Mouse (Mus musculus) ES-Bruce4 (cell line): Measurements from ENCODE around the gene Snrnp200. TPM values are rescaled to one million over a fixed set of nuclear protein-coding genes. Genes with fewer than 3 reads are reported as not detected.

ENCODE experiments used
- H3K27ac ChIP-seq: 2 replicates; pipeline ENCODE4 v1.5.1; 2012; ENCODE audit warnings: low read length, inconsistent platforms; ENCODE audit not compliant: insufficient read depth
- H3K27me3 ChIP-seq: 2 replicates; pipeline ENCODE4 v1.6.1; 2012; ENCODE audit warnings: mild to moderate bottlenecking, low read length, inconsistent platforms; ENCODE audit not compliant: control insufficient read depth, poor library complexity, insufficient read depth, severe bottlenecking
- H3K36me3 ChIP-seq: 2 replicates; pipeline ENCODE4 v1.6.1; 2012; ENCODE audit warnings: inconsistent platforms, mild to moderate bottlenecking, low read length, moderate library complexity; ENCODE audit not compliant: control insufficient read depth, poor library complexity, insufficient read depth, severe bottlenecking
- H3K4me1 ChIP-seq: one replicate; pipeline ENCODE4 v1.8.1; 2011; ENCODE audit warnings: low read length; ENCODE audit not compliant: control insufficient read depth, insufficient read depth
- H3K4me3 ChIP-seq: 2 replicates; pipeline ENCODE4 v1.5.1; 2011; ENCODE audit warnings: low read depth, mild to moderate bottlenecking, low read length
- H3K9ac ChIP-seq: 2 replicates; pipeline ENCODE4 v1.6.1; 2012; ENCODE audit warnings: low read depth, mild to moderate bottlenecking, inconsistent platforms; ENCODE audit not compliant: poor library complexity, severe bottlenecking
- H3K9me3 ChIP-seq: replicated peaks from 2 replicates; pipeline ENCODE4 v1.6.1; 2012; ENCODE audit warnings: mild to moderate bottlenecking, low read length, inconsistent platforms; ENCODE audit not compliant: control insufficient read depth, poor library complexity, insufficient read depth, severe bottlenecking
- CTCF ChIP-seq: IDR thresholded peaks from one replicate; pipeline ENCODE4 v1.8.1; 2011; ENCODE audit warnings: low read depth, low read length
- EP300 ChIP-seq: IDR thresholded peaks from 2 replicates; pipeline ENCODE4 v1.6.1; 2011; ENCODE audit warnings: low read depth, low read length; ENCODE audit not compliant: insufficient read depth
- POLR2A ChIP-seq: IDR thresholded peaks from one replicate; pipeline ENCODE4 v1.8.1; 2011; ENCODE audit warnings: low read length; ENCODE audit not compliant: insufficient read depth
- polyA plus RNA-seq: library from polyadenylated mRNA; stranded (reverse); fragments of >200 nt; gene quantifications from 2 replicates; pipeline ENCODE4 v1.2.4, GENCODE M21; 2011; ENCODE audit warnings: low read depth; ENCODE audit not compliant: missing spikeins, insufficient read depth, insufficient read length

The Snrnp200 gene
- polyA plus RNA-seq, 1 experiment, result 143 TPM

DNA sequence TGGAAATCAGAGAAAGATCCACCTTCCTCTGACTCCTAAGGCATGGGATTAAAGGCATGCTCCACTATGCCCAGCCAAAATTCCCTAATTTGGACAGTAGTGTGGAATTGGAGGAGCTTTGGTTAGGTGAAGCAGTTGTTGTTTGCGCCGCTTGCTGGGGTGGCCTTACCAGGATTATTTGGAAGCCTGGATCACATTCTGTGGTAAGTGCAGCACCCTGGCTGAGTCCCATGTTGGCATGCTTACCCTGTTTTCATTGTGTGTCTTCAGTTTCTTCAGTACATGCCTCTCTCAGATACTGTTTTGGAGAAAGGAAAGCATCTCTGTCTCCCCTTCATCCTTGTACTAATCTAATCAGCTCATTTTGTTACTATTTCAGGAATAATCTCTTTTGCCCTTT is 66.4 kb downstream of the Snrnp200 start:
- H3K9me3 ChIP-seq, result no peaks in the 10 kb centered on the region
- H3K9ac ChIP-seq, result no peak overlapping the region
- no peaks in the 10 kb centered on the region for H3K36me3 ChIP-seq
- H3K27me3 ChIP-seq, result no peaks in the 10 kb centered on the region
- no peak overlapping the region for H3K4me3 ChIP-seq
- H3K27ac ChIP-seq, result no peak overlapping the region
- H3K4me1 ChIP-seq, result no peaks in the 10 kb centered on the region
- TF ChIP-seq EP300 (no peak), CTCF (no peak), POLR2A (no peak)

DNA sequence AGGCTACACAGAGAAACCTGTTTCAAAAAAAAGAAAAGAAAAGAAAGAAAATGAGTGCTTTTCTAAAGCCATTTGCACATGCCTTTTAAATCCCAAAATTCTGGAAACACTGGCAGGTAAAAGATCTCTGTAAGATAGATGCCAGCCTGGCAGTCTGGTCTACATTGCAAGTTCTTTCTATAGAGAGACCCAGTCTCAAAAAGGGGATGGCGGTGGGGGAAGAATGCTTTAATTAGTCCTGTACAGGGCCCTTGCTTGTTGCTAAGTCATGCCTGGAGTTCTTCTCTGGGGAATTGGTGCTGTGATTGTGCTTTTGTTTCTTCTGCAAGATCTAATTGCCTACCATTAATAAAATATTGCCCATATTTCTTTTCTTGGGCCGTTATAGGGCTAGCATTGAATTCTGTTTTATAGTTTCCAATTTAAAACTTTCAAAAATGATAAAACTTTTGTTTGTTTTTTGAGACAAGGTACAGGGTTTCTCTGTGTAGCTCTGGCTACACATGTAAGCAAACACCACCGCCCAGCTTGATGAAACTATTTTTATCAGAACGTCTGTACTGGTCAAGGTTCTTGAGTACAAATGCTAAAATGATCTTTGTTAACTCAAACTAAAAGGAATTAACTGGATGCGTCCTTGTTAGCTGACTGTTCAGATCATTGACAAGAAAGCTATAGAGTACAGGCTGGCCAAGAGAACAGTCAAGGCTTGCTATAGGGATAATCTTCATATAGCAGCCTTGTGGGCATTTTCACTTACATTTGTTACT is 67.5 kb downstream of the Snrnp200 start:
- H3K27me3 ChIP-seq, result no peaks in the 10 kb centered on the region
- H3K9ac ChIP-seq, result no peak overlapping the region
- no peaks in the 10 kb centered on the region for H3K9me3 ChIP-seq
- H3K36me3 ChIP-seq, result no peaks in the 10 kb centered on the region
- TF ChIP-seq CTCF, result no peak
- no peak for TF ChIP-seq EP300
- TF ChIP-seq POLR2A, result no peak
- no peaks in the 10 kb centered on the region for H3K4me1 ChIP-seq
- H3K27ac ChIP-seq, result no peak overlapping the region
- no peak overlapping the region for H3K4me3 ChIP-seq

DNA sequence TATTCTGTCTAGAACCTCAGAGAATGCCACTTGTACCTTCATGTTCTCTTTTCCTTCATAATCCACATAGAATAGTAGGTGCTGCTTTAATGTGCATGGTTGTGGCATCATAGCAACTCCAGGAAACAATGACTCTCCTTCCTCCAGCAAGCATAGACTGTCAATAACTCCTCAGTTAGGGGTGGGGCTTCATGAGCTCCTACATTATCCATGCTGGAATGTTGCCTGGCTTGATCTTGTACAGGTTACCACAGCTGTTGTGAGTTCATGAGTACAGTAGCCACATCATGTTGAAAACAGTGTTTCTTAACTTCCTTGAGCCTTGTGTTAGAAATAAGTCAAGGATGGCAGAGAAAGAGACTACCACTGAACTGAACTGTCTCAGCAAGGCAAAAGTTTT is 70.0 kb downstream of the Snrnp200 start:
- no peak overlapping the region for H3K27ac ChIP-seq
- H3K9ac ChIP-seq, result no peak overlapping the region
- no peak overlapping the region for H3K4me3 ChIP-seq
- H3K4me1 ChIP-seq, result no peaks in the 10 kb centered on the region
- TF ChIP-seq EP300 (no peak), CTCF (no peak), POLR2A (no peak)
- H3K36me3 ChIP-seq, result no peaks in the 10 kb centered on the region
- H3K27me3 ChIP-seq, result no peaks in the 10 kb centered on the region
- H3K9me3 ChIP-seq, result no peaks in the 10 kb centered on the region

Other genes with a start within 250 kb of the Snrnp200 start
- 19.9 and 20.2 TPM in 2 replicates for gene Ap4e1, start 199.7 kb upstream of the Snrnp200 start, polyA plus RNA-seq
- gene Blvra, start 137.7 kb upstream of the Snrnp200 start, polyA plus RNA-seq, result 14.8 and 18.3 TPM in 2 replicates
- 90.3 and 97.1 TPM in 2 replicates for gene Ncaph, start 74.4 kb upstream of the Snrnp200 start, polyA plus RNA-seq
- 9.1 and 10.2 TPM in 2 replicates for gene Itpripl1, start 64.9 kb upstream of the Snrnp200 start, polyA plus RNA-seq
- gene 1810024B03Rik, start 106 bp upstream of the Snrnp200 start, polyA plus RNA-seq, result 1.9 and 2.4 TPM in 2 replicates
- gene Ciao1, start 39.4 kb downstream of the Snrnp200 start, polyA plus RNA-seq, result 43.7 and 53.8 TPM in 2 replicates
- gene Tmem127, start 39.5 kb downstream of the Snrnp200 start, polyA plus RNA-seq, result 21.7 and 22.3 TPM in 2 replicates
- 45.0 and 45.7 TPM in 2 replicates for gene Stard7, start 61.8 kb downstream of the Snrnp200 start, polyA plus RNA-seq
- 0.61 and 1.9 TPM in 2 replicates for gene Dusp2, start 127.8 kb downstream of the Snrnp200 start, polyA plus RNA-seq
- gene Astl, start 130.3 kb downstream of the Snrnp200 start, polyA plus RNA-seq, result not detected in 2 replicates
- gene Adra2b, start 154.8 kb downstream of the Snrnp200 start, polyA plus RNA-seq, result 1.5 and 2.1 TPM in 2 replicates
- gene Gpat2, start 216.8 kb downstream of the Snrnp200 start, polyA plus RNA-seq, result 0.43 and 1.2 TPM in 2 replicates
- 14.8 and 16.1 TPM in 2 replicates for gene Fahd2a, start 236.2 kb downstream of the Snrnp200 start, polyA plus RNA-seq